Mouse (Mus musculus): Measurements from ENCODE around the gene Gm1043.

DNA sequence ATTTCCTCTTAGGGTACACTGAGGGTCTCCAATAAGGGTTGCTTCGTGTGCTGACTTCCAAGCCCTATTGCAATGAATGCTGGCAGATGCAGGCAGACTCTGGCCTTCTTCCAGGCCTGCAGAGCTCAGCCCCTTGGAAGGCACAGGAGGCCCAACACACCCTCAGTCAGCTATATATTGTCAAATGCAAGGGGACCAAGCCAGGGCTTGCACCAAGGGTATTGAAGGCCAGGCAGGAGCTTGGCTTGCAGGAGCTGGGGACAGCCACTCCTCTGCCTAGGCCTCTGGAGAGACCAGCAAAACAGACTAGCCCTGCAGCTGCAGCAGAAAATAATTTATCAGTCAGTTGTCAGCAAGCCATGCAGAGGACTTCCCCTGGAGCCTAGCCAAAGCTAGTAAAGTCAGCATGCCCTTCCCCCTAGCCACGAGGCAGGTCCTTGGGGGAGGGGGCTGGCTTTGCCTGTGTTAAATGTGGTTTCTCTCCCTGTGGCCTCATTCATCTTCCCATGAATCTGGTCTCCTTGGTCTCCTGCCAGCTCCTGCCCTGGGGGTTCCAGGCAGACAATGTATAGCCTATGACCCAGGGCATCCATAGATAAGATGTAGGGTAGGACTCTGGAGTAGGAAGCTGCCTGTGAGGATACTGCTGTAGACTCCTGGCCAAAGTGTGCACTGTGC, 113.0 kb downstream of the Gm1043 start:
- TF ChIP-seq CTCF (IDR thresholded peaks at IDR 0.05; ENCODE audit: control insufficient read depth, insufficient read depth, insufficient replicate concordance, low read depth, low read length): no peak
- TF ChIP-seq POLR2A (IDR thresholded peaks at IDR 0.05; ENCODE audit: control insufficient read depth, low read depth, low read length): no peak

All from testis, adult 2 months (tissue).